Mouse (Mus musculus) heart, postnatal 36 days (tissue): ENCODE measurements around the gene Cdc45. TPM values are rescaled to one million over a fixed set of nuclear protein-coding genes. Genes with fewer than 3 reads are reported as not detected.

ENCODE experiments used
- DNase-seq, 2 experiments: peaks; one replicate each; pipeline ENCODE4 v3.0.0; 2021 to 2022
- intact Hi-C: fragments of 180-260 bp; cut with DNase I; formaldehyde crosslinking; loops from one replicate; pipeline ENCODE4 v1.15.1; 2025
- total RNA-seq, 2 experiments: library from RNA; stranded (reverse); gene quantifications; 2 replicates each; pipeline ENCODE4 v1.2.3; 2021

The Cdc45 gene
- total RNA-seq, 2 experiments from 2014 or later, result 2.7 to 3.6 TPM

DNA sequence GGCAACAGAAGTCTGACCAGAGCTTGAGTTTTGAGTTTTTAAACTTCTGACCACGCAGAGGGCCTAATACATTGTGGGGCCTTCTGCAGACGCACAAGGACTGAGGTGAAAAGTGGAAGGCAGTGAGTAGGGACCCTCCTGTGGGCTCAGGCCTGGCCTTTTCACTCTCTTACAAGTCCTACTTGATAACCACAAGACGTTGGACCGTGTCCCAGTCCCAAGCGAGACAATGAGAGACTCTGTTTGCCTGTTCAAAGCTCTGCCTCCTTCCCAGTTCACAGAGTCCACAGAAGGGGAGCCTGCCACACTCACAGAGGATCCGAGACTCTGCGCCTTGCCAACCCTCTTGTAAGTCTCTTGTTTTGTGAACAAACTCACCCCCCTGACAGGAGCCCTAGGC is 15.1 kb downstream of the Cdc45 start:
- DNase-seq, result no peak
- intact Hi-C loops, result loop anchor here (5.0 kb wide), 1 partner anchor 169 kb away; the partner anchor contains the start of genes Gm49601 and Sept5

- DNase-seq, result no peak
- intact Hi-C loops, result loop anchor here (5.0 kb wide), 1 partner anchor 168 kb away; the partner anchor contains the start of genes Gm49601 and Sept5
Measured at GRCm38 (mm10) chr16:18795223-18795899, 16.4 kb downstream of the Cdc45 start.

GRCm38 (mm10) chr16:18788627-18789406 is 23.0 kb downstream of the Cdc45 start:
- no peak for DNase-seq
- intact Hi-C loops, result no loop called here

GRCm38 (mm10) chr16:18786652-18787051 is 25.1 kb downstream of the Cdc45 start:
- DNase-seq, result no peak

GRCm38 (mm10) chr16:18785485-18785884 is 26.3 kb downstream of the Cdc45 start:
- intact Hi-C loops, result no loop called here
- DNase-seq, result no peak

More at GRCm38 (mm10) chr16:18786652-18787051, 25.1 kb downstream of the Cdc45 start:
- intact Hi-C loops, result no loop called here

DNA sequence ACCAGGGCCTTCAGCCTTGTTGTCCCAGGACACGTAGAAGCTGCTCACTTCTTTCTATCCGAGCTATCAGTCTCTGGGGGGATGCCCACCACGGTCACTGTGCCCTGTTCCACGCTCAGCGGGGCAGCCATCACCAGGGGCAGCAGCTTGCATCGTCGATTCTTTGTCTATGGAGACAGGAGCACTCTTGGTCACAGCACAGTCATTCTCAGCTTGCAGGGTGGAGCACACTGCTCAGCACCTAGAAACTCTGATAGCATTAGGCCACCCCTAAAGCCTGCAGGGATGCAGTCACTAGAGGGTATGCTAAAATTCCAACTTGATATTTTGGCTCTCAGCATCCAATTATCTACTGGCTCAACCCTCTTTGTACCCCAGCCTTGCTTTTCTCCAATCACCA is 26.8 kb downstream of the Cdc45 start:
- intact Hi-C loops, result no loop called here
- no peak for DNase-seq

GRCm38 (mm10) chr16:18781810-18782209 is 30.0 kb downstream of the Cdc45 start:
- intact Hi-C loops, result no loop called here
- no peak for DNase-seq

GRCm38 (mm10) chr16:18778461-18778860 is 33.3 kb downstream of the Cdc45 start:
- DNase-seq, result no peak
- intact Hi-C loops, result loop anchor here (5.0 kb wide), 1 partner anchor 81 kb away; no protein-coding TSS in a partner anchor

DNA sequence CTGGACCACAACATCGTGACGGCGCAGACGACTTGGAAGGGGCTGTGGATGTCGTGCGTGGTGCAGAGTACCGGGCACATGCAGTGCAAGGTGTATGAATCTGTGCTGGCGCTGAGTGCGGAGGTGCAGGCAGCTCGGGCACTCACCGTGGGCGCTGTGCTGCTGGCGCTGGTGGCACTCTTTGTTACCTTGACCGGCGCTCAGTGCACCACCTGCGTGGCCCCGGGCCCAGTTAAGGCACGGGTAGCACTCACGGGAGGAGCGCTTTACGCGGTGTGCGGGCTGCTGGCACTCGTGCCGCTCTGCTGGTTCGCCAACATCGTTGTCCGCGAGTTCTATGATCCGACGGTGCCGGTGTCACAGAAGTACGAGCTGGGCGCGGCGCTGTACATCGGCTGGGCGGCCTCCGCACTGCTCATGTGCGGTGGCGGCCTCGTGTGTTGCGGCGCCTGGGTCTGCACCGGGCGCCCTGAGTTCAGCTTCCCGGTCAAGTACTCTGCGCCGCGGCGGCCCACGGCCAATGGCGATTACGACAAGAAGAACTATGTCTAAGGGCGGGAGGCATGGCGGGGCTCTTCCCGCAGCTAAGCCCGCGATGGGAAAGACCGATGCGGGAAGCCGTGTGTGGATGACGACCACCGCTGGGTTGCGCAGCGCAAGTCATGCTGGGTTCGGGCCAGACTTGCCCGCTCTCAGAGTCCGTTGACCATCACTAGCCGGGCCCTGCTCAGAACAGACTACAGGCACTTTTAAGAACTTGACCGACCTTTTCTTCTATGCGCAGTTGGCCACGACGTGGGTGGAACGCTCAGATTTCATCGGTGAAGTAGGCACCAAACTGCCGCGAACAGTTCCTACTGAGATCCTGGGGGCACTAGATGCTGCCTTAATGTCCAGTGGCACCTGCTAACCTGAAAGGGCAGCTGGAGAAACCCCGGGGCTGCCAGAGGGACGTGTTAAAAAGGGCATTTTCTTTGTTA is 34.4 kb downstream of the Cdc45 start:
- intact Hi-C loops, result loop anchor here (5.0 kb wide), 1 partner anchor 80 kb away; no protein-coding TSS in a partner anchor
- peak in 1 of 2 experiments; percentile 23 for DNase-seq

DNA sequence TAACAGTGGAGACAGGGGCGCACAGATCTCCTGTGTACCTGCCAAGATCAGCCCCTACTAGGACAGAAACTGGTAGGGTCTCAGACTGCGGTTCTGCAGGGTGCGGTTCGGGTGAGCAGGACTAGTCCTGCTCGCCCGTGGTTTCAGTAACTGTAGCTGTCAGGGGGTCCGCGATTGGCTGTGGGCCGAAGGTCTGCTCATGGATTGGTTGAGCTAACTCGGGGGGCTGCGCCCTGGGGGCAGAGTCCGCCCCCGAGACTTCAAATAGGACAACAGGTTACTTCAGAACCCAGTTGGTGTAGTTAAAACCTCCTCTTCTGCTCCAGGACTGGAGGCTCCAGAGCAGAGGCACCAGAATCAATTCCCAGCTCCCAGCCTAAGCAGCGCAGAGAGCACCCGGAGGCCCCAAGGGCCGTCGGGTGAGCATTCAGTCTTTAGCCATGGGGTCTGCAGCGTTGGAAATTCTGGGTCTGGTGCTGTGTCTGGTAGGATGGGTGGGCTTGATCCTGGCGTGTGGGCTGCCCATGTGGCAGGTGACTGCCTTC is 35.2 kb downstream of the Cdc45 start, which contains the start of gene Cldn5:
TSS of gene Cldn5 (plus strand) at position 292 of the 545 bp plus-strand sequence.
- intact Hi-C loops, result loop anchor here (1.0 to 5.0 kb wide), 2 partner anchors 43 to 79 kb away; no protein-coding TSS in a partner anchor

GRCm38 (mm10) chr16:18775621-18776555 is 35.9 kb downstream of the Cdc45 start:
- peak; percentile 44 to 51 for DNase-seq
- intact Hi-C loops, result loop anchor here (1.0 to 5.0 kb wide), 2 partner anchors 43 to 79 kb away; no protein-coding TSS in a partner anchor

More for the DNA sequence above, 35.2 kb downstream of the Cdc45 start, which contains the start of gene Cldn5:
- peak; percentile 48 to 57 for DNase-seq

- intact Hi-C loops, result no loop called here
Measured at GRCm38 (mm10) chr16:18773936-18774335, 37.9 kb downstream of the Cdc45 start.

DNA sequence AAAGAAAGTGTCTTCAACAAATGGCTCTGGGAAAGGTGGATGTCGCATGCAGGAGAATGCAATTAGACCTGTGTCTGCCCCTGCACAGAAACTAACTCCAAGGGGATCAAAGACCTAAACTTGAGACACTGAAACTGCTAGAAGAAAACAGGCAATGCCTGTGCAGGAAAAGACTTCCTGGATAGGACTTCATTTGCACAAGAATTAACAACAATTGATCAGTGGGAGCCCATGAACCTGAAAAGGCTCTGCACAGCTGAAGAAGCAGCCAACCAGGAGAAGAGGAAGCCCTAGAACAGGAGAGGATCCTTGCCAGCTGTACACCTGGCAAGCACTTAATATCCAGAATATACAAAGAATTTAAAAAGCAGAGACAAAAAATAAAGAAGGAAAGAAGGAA is 42.3 kb downstream of the Cdc45 start:
- DNase-seq, result no peak
- intact Hi-C loops, result no loop called here

More at GRCm38 (mm10) chr16:18773936-18774335, 37.9 kb downstream of the Cdc45 start:
- DNase-seq, result no peak

- no peak for DNase-seq
- intact Hi-C loops, result no loop called here
Measured at GRCm38 (mm10) chr16:18766390-18766789, 45.4 kb downstream of the Cdc45 start.

- intact Hi-C loops, result no loop called here
- DNase-seq, result no peak
Measured at GRCm38 (mm10) chr16:18762960-18763359, 48.8 kb downstream of the Cdc45 start.

DNA sequence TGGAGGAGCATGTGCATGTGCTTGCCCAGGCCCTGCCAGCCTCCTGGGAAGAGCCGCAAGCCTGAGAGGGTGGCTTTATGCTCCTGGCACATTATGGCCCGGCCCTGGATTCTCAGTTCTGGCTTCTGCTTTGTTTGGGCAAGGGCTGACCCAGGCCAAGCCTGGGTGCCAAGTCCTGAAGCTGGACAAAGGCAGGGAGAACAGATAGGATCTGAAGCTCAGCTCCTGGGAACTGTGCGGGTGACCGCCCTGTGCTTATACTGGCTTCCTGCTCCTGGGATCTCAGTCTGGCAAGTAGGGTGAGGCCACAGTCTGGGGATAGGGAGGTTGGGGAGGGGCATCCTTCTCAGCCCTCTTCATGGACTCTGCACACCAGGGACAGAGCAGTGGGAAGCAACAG is 50.1 kb downstream of the Cdc45 start:
- intact Hi-C loops, result no loop called here
- DNase-seq, result no peak

DNA sequence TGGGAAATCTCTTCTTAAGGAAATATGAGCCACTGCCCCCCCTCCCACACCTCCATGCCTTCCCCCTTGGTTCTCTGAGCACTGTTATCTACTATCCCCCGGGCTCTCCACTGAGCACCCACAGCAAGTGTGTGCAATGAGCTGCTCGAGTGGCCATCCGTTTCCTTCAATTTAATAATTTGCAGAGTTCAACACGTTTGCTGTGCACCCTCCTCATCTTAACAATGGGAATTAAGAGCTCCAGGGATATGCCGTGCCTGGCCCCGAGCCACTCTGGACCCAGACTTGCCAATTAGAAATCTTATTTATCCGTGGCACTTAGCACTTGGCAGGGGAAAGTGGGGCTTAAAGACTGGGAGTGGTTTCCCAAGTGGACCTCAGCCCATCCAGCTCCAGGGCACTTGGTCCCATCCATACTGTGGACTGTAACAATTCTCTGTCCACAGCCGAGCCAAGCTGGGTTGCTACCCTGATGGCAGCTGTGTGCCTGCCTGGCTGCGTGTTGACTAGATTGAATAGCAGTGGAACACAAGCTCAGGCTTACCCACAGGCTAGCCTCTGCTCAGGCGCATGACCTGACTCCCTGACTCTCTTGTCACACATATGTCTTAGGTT is 59.8 kb downstream of the Cdc45 start:
- no peak for DNase-seq
- intact Hi-C loops, result no loop called here

DNA sequence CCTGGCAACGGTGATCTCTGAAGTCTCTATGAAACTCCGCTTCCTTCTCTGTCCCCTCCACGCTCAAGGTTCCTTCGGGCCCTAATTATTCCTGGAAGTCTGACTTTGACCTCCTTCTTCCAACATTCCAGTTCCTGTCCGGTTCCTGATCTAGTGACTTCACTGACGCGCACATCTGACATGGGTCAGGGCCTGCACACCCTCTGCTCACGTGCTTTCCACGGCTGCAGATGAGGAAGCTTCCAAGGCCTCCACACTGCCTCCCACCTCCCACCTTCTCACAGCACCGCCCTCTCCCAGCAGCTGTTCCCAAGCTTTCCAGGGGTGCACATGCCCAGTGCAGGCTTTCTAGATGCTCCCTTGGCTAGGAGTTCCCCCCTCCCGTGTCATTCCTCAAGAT is 60.7 kb downstream of the Cdc45 start:
- intact Hi-C loops, result no loop called here
- DNase-seq, result no peak
